Mouse (Mus musculus) embryonic stem cell, embryonic (primary cell): ENCODE measurements around the gene Fgfr2.
"Not testable (repeated sequence)": the region's sequence is repeated elsewhere in the genome, so short reads cannot be mapped to it uniquely, and the experiment has no call there.

ENCODE experiments used
- CTCF ChIA-PET, 4 experiments: fragments of 300-600 bp in 2 of 4; fragments of 350-600 bp in 2 of 4; sonication (Branson Sonifier 250); formaldehyde crosslinking; loops; one replicate each; lab custom pipeline; 2022; ENCODE audit warnings: inconsistent platforms in 2 of 4; lab: Charles Lee
- POLR2A ChIA-PET, 4 experiments: fragments of 300-600 bp in 2 of 4; fragments of 350-600 bp in 2 of 4; sonication (Branson Sonifier 250); formaldehyde crosslinking; loops; one replicate each; lab custom pipeline; 2022; ENCODE audit warnings: antibody characterized with exemption in 4 of 4, inconsistent platforms in 1 of 4; lab: Charles Lee

Gene Fgfr2

GRCm38 (mm10) chr7:132449891-132450735 is 673.0 kb downstream of the Fgfr2 start:
- ChIA-PET CTCF (interaction anchor here in 3 of 4 experiments (0.5 to 0.6 kb wide), 3 partner anchors 133 to 683 kb away, joined by 3 read pairs; partner anchors contain the start of gene Chst15 (in 1 of the 3)), POLR2A (interaction anchor here in 2 of 4 experiments (0.6 to 1.1 kb wide), 4 partner anchors 9 to 451 kb away, joined by 3 to 6 read pairs (median 4); no protein-coding TSS in a partner anchor)

- ChIA-PET CTCF (no interaction called here), POLR2A (no interaction called here)
Measured at GRCm38 (mm10) chr7:132448511-132449154, 674.5 kb downstream of the Fgfr2 start.

DNA sequence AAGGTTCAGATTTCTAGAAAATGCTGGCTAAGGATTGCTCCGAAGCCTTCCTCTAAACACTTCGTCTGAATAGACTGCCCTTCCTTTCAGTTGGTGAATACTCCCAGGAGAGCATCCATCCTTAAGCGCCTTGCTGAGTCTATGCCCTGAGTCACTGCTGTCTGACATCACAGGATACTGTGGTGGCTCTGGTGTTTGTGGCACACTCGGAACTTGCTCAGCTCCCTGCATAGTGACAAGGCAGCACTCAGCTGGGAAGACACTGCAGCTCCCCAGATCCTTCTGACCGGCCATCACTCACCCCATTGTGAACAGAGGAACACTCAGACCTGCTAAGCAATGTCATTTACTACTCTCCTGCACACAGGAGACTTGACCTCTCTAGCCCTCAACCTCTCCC is 675.6 kb downstream of the Fgfr2 start:
- CTCF ChIA-PET: no interaction called here
- POLR2A ChIA-PET: no interaction called here

DNA sequence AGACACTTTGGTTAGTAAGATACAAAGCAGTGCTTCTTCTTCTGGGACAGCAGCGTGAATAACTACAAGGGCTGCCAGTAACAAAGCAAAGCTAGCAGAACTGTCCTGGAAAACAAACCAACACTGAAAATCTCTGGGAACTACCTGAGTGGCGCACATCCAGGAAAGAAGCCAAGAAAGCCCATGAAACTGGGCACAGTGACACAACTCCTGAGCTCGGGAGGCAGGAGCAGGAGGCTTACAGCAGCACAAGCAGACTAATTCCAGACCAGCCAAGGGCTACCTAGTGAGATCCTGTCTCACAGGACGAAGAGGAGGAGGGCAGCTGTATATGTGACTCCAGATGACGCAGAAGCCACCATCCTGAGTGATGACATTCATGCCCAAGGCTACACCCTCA is 676.3 kb downstream of the Fgfr2 start:
- POLR2A ChIA-PET: no interaction called here
- CTCF ChIA-PET: interaction anchor here in 1 of 4 experiments (0.5 kb wide), 1 partner anchor 1002 kb away, joined by 4 read pairs; no protein-coding TSS in a partner anchor

DNA sequence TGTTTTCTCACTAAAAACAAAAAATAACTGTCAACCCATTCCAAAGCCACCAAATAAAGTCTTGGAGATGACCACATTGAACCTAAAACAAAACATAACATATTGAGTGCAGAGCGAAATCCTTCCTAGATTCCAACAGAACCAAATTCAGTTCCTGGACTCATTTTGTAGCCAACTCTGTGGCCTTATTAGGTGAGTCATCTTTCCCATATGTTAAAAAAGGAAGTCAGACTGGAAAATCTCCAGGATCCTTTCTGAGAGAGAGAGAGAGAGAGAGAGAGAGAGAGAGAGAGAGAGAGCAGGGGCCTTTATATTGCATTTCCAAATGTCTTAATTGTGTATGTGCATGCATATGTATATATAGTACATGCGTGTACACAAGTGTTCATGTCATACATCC is 678.9 kb downstream of the Fgfr2 start:
- POLR2A ChIA-PET: interaction anchor here in 1 of 4 experiments (0.5 kb wide), 1 partner anchor 226 kb away, joined by 3 read pairs; no protein-coding TSS in a partner anchor
- CTCF ChIA-PET: no interaction called here

- POLR2A ChIA-PET: interaction anchor here in 1 of 4 experiments (0.6 to 0.7 kb wide), 2 partner anchors 74 to 182 kb away, joined by 3 read pairs; no protein-coding TSS in a partner anchor
- CTCF ChIA-PET: no interaction called here
Measured at GRCm38 (mm10) chr7:132443769-132444168, 679.4 kb downstream of the Fgfr2 start.

DNA sequence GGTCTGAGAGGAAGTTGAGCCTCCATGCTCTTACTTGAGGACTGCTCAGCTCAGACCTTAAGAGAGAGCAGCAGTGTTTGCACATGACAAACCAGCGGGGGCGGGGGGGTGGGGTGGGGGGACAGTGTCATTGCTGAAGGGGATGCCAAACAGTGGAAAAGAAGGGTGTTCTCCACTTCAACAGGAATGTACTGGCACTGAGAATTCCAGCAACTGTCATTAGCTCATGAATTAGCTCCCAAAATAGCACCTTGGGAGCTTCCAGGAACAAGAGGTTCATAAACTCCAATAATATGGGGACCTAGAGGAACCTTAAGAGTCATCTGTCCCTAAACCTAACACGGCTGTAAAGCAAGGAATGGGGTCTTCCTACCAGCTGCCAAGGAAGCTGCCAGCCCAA is 680.0 kb downstream of the Fgfr2 start:
- ChIA-PET POLR2A (interaction anchor here in 2 of 4 experiments (0.6 to 0.7 kb wide), 4 partner anchors 14 to 673 kb away, joined by 3 to 5 read pairs (median 3); no protein-coding TSS in a partner anchor), CTCF (no interaction called here)

DNA sequence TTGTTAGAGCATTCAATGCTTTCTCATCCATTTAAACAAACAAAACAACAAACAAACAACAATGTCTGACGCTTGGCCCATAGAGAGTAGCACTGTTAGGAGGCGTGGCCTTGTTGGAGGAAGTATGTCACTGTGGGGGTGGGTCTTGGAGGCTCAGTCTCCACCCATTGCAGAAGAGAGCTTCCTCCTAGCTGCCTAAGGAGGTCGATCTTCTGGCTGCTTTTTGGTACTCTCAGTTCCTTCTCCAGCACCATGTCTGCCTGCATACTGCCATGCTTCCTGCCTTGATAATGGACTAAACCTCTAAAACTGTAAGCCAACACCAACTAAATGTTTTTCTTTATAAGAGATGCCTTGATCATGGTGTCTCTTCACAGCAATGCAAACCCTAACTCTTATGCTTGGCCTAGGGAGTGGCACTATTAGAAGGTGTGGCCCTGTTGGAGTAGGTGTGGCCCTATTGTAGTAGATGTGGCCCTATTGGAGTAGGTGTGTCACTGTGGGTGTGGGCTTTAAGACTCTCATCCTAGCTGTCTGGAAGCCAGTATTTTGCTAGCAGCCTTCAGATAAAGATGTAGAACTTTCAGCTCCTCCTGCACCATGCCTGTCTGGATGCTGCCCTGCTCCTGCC is 680.9 kb downstream of the Fgfr2 start:
- POLR2A ChIA-PET: interaction anchor here in 1 of 4 experiments (1.1 kb wide), 1 partner anchor 13 kb away, joined by 3 read pairs; no protein-coding TSS in a partner anchor
- CTCF ChIA-PET: not testable (repeated sequence)

GRCm38 (mm10) chr7:132439916-132440315 is 683.2 kb downstream of the Fgfr2 start:
- CTCF ChIA-PET: no interaction called here
- POLR2A ChIA-PET: no interaction called here

DNA sequence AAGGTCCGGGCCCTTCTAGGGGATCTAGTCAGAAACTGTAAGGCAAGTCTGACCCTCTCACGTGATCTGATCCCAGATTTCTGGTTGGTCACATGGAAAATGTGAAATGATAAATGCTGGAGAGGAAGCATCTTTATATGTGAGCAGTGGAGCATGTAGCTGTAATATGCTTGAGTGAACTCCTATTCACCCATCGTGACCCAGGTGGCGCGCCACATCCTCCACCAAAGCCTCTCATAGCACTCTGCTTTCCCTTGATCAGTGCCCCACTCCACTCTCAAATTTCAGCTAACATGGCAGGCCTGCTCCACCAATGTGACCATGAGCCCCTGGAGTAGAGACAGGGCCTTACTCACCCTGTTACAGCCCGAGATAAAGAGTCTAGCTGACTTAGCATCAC is 685.1 kb downstream of the Fgfr2 start:
- POLR2A ChIA-PET: interaction anchor here in 1 of 4 experiments (1.1 kb wide), 1 partner anchor 26 kb away, joined by 3 read pairs; no protein-coding TSS in a partner anchor
- CTCF ChIA-PET: no interaction called here

DNA sequence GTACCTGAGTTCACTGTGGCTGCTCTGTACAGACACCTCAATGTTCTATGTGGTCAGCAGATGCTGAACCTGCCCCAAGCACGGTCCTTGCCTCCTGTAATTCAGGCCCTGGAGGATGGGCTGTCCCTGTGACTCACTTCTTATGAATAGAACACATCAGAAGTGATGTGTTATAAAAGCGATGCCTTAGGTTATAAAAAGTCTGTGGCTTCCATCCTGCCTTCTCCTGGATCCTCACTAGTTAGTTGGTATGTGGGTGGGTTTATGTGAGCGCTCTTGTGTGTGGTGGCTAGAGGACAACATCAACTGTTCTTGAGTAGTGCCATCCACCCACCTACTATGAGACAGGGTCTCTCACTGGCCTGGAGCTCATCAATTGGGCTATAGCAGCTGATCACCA is 685.7 kb downstream of the Fgfr2 start:
- ChIA-PET CTCF (no interaction called here), POLR2A (interaction anchor here in 1 of 4 experiments (1.1 kb wide), 1 partner anchor 25 kb away, joined by 3 read pairs; no protein-coding TSS in a partner anchor)

DNA sequence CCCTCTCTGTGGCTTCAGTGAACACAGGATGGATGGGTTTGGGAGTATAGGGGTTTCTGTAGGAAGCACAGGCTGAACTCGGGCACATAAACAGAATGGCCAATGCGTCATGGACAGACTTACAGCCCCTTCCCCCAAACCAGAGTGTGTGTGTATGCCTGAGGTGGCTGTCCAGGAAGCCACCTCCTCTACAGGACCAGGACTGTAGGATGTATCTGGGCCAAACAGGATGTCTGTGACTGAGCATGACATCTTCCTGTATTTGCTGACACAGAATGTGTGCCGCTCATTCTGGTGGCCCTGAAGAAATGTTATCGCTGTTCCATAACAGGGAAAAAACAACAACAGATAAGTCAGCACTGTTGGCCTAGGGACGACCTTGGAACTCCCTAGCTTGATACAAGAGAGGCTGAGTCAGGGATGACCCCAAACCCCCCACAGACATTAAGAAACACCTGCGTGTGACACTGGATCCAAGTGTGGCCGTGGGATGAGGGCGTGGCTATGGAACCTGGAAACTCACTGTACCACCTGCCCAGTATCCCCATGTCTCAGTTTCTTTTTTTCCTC is 687.6 kb downstream of the Fgfr2 start:
- POLR2A ChIA-PET: interaction anchor here in 2 of 4 experiments (0.6 to 0.7 kb wide), 2 partner anchors 73 to 1241 kb away, joined by 3 to 4 read pairs; no protein-coding TSS in a partner anchor

DNA sequence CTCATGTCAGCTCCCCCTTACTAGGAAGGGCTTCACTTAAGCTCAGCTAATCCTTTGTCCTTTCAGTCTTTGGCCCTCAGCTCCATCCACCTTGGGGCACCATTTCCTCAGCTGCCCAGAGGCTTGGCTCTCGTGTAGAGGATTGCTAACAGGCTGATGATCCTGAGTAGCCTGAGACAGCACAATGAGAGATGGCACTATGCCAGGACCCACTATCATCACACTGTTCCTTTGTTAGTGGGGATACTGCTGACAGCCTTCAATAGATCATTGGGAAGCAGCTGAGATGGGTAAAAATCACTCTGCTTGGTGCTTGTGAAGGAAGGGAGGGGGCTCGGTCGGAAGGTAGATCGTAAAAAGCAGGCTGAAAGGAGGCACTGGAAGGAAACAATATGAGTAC is 693.8 kb downstream of the Fgfr2 start:
- ChIA-PET POLR2A (interaction anchor here in 2 of 4 experiments (0.7 to 1.0 kb wide), 2 partner anchors 110 to 114 kb away, joined by 3 read pairs; no protein-coding TSS in a partner anchor), CTCF (no interaction called here)

More for the DNA sequence above, 687.6 kb downstream of the Fgfr2 start:
- CTCF ChIA-PET: no interaction called here

GRCm38 (mm10) chr7:132428308-132428707 is 694.8 kb downstream of the Fgfr2 start:
- ChIA-PET CTCF (no interaction called here), POLR2A (interaction anchor here in 1 of 4 experiments (1.0 kb wide), 1 partner anchor 113 kb away, joined by 3 read pairs; no protein-coding TSS in a partner anchor)

GRCm38 (mm10) chr7:132426069-132426468 is 697.1 kb downstream of the Fgfr2 start:
- CTCF ChIA-PET: no interaction called here
- POLR2A ChIA-PET: no interaction called here

DNA sequence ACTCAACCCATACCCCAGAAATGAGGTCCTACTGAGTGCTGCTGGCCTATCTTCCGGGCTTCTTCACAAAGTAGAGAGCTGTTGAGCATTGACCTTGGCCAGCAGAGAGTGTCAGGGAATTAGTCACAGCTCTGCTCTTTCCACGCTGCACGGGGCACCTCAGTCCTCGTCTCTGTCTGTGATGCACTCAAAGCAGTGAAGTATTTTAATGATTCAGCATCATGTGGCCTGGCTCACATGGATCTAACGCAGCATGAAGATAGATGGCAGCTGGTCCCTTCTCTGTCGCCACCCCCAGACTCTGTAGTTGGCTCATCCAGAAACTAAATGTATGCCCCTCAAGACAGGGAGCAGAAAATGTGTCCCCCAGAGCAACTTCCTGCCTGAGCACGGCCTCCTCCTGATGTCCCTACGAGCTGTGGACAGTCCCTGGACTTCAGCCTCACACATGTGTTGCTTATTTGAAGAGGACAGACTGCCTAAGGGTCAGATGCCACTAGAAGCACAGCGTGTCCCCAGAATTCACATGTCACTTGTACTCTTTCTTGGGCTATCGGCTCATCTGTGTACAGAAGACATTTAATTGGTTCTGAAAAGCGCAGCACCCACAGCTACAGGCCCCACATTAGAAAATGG is 697.7 kb downstream of the Fgfr2 start:
- CTCF ChIA-PET: no interaction called here
- POLR2A ChIA-PET: no interaction called here

GRCm38 (mm10) chr7:132423570-132423969 is 699.6 kb downstream of the Fgfr2 start:
- CTCF ChIA-PET: no interaction called here

More at GRCm38 (mm10) chr7:132423570-132423969, 699.6 kb downstream of the Fgfr2 start:
- POLR2A ChIA-PET: interaction anchor here in 1 of 4 experiments (1.1 kb wide), 1 partner anchor 10 kb away, joined by 4 read pairs; no protein-coding TSS in a partner anchor
